Mouse (Mus musculus) MEL (cell line): Measurements from ENCODE around the gene Galns. TPM values are rescaled to one million over a fixed set of nuclear protein-coding genes. Genes with fewer than 3 reads are reported as not detected.

ENCODE experiments used
- DNase-seq: peaks from one replicate; pipeline ENCODE4 v3.0.0; 2011; ENCODE audit warnings: low read depth, low spot score
- H3K27ac ChIP-seq: 2 replicates; pipeline ENCODE4 v1.5.1; 2012; ENCODE audit warnings: low read depth, mild to moderate bottlenecking, control low read depth, low read length, moderate library complexity; ENCODE audit not compliant: control insufficient read depth
- H3K27me3 ChIP-seq, 2 experiments: fragments of 150-350 bp in 1 of 2; sonication (generic) in 1 of 2; 2 replicates each; pipeline ENCODE4 v1.6.1; 2012; ENCODE audit warnings: low read length in 2 of 2, mild to moderate bottlenecking in 2 of 2, improper control_type of control experiment in 1 of 2, moderate library complexity in 1 of 2; ENCODE audit not compliant: insufficient read depth in 2 of 2, control insufficient read depth in 1 of 2
- H3K36me3 ChIP-seq, 2 experiments: 2 replicates each; pipeline ENCODE4 v1.6.1; 2012 to 2014; ENCODE audit warnings: low read length in 2 of 2, improper control_type of control experiment in 1 of 2, inconsistent platforms in 1 of 2, mild to moderate bottlenecking in 1 of 2; ENCODE audit not compliant: insufficient read depth in 2 of 2, control insufficient read depth in 1 of 2
- H3K4me1 ChIP-seq, 2 experiments: fragments of 150-350 bp in 1 of 2; sonication (generic) in 1 of 2; 2 replicates each; pipeline ENCODE4 v1.6.1; 2012; ENCODE audit warnings: low read length in 2 of 2, improper control_type of control experiment in 1 of 2, mild to moderate bottlenecking in 1 of 2; ENCODE audit not compliant: insufficient read depth in 2 of 2, control insufficient read depth in 1 of 2
- H3K4me3 ChIP-seq, 2 experiments: fragments of 150-350 bp in 1 of 2; sonication (generic) in 1 of 2; 2 replicates each; pipeline ENCODE4 v1.5.1; 2012; ENCODE audit warnings: low read depth in 2 of 2, low read length in 2 of 2, mild to moderate bottlenecking in 2 of 2, moderate library complexity in 2 of 2, control low read depth in 1 of 2, improper control_type of control experiment in 1 of 2; ENCODE audit not compliant: control insufficient read depth in 1 of 2, insufficient read depth in 1 of 2
- H3K79me2 ChIP-seq: 2 replicates; pipeline ENCODE4 v1.6.1; 2012; ENCODE audit warnings: mild to moderate bottlenecking, low read length, moderate library complexity; ENCODE audit not compliant: control insufficient read depth, poor library complexity, insufficient read depth
- H3K9ac ChIP-seq: 2 replicates; pipeline ENCODE4 v1.6.1; 2012; ENCODE audit warnings: low read depth, mild to moderate bottlenecking, control low read depth, low read length, moderate library complexity; ENCODE audit not compliant: control insufficient read depth, poor library complexity, severe bottlenecking
- H3K9me3 ChIP-seq: fragments of 150-350 bp; sonication (generic); replicated peaks from 2 replicates; pipeline ENCODE4 v1.6.1; 2012; ENCODE audit warnings: mild to moderate bottlenecking, low read length, improper control_type of control experiment, moderate library complexity; ENCODE audit not compliant: insufficient read depth
- BHLHE40 ChIP-seq: IDR thresholded peaks from 2 replicates; pipeline ENCODE4 v1.6.1; 2012; ENCODE audit warnings: low read depth, mild to moderate bottlenecking, inconsistent platforms, low read length, improper control_type of control experiment, borderline replicate concordance
- CHD2 ChIP-seq: IDR thresholded peaks from 2 replicates; pipeline ENCODE4 v1.6.1; 2011; ENCODE audit warnings: low read length, improper control_type of control experiment
- CTCF ChIP-seq, 3 experiments: IDR thresholded peaks in 2 of 3; conservative IDR thresholded peaks in 1 of 3; 2 replicates each; pipeline ENCODE4 v1.5.1; 2011 to 2012; ENCODE audit warnings: low read length in 3 of 3, low read depth in 2 of 3, mild to moderate bottlenecking in 2 of 3, improper control_type of control experiment in 1 of 3, inconsistent platforms in 1 of 3, mixed read lengths in 1 of 3, moderate library complexity in 1 of 3; ENCODE audit not compliant: control insufficient read depth in 1 of 3, insufficient read depth in 1 of 3, poor library complexity in 1 of 3, severe bottlenecking in 1 of 3
- E2F4 ChIP-seq: IDR thresholded peaks from 2 replicates; pipeline ENCODE4 v1.6.1; 2011; ENCODE audit warnings: low read depth, low read length, improper control_type of control experiment, borderline replicate concordance
- EP300 ChIP-seq, 2 experiments: IDR thresholded peaks; 2 replicates each; pipeline ENCODE4 v1.6.1; 2011; ENCODE audit warnings: improper control_type of control experiment in 2 of 2, low read length in 2 of 2, low read depth in 1 of 2, mild to moderate bottlenecking in 1 of 2
- ETS1 ChIP-seq: IDR thresholded peaks from 2 replicates; pipeline ENCODE4 v1.6.1; 2012; ENCODE audit warnings: low read depth, mild to moderate bottlenecking, inconsistent platforms, low read length, improper control_type of control experiment, moderate library complexity
- GATA1 ChIP-seq: IDR thresholded peaks from 2 replicates; pipeline ENCODE4 v1.6.1; 2011; ENCODE audit warnings: low read depth, low read length, improper control_type of control experiment
- JUND ChIP-seq: IDR thresholded peaks from 2 replicates; pipeline ENCODE4 v1.6.1; 2011; ENCODE audit warnings: low read depth, mild to moderate bottlenecking, improper control_type of control experiment, low read length
- KAT2A ChIP-seq: conservative IDR thresholded peaks from 2 replicates; pipeline ENCODE4 v1.6.1; 2012; ENCODE audit warnings: low read depth, low read length, improper control_type of control experiment, inconsistent platforms
- MAX ChIP-seq: IDR thresholded peaks from 2 replicates; pipeline ENCODE4 v1.6.1; 2011; ENCODE audit warnings: low read length, improper control_type of control experiment
- MEF2A ChIP-seq: IDR thresholded peaks from 2 replicates; pipeline ENCODE4 v1.6.1; 2014; ENCODE audit warnings: low read depth, mild to moderate bottlenecking, inconsistent platforms, low read length, improper control_type of control experiment; ENCODE audit not compliant: poor library complexity, insufficient replicate concordance, severe bottlenecking; ENCODE audit errors: extremely low read depth
- MXI1 ChIP-seq: IDR thresholded peaks from 2 replicates; pipeline ENCODE4 v1.6.1; 2011; ENCODE audit warnings: mild to moderate bottlenecking, low read depth, low read length, improper control_type of control experiment
- MYB ChIP-seq: IDR thresholded peaks from 2 replicates; pipeline ENCODE4 v1.6.1; 2011; ENCODE audit warnings: mild to moderate bottlenecking, low read depth, low read length, improper control_type of control experiment
- MYC ChIP-seq: IDR thresholded peaks from 2 replicates; pipeline ENCODE4 v1.6.1; 2011; ENCODE audit warnings: low read depth, mild to moderate bottlenecking, low read length, improper control_type of control experiment, moderate library complexity
- NRF1 ChIP-seq: IDR thresholded peaks from 2 replicates; pipeline ENCODE4 v1.6.1; 2014; ENCODE audit warnings: low read depth, mild to moderate bottlenecking, inconsistent platforms, low read length, improper control_type of control experiment, moderate library complexity; ENCODE audit not compliant: poor library complexity, insufficient read depth, severe bottlenecking
- POLR2A ChIP-seq, 2 experiments: IDR thresholded peaks; 2 replicates each; pipeline ENCODE4 v1.6.1; 2011 to 2012; ENCODE audit warnings: low read length in 2 of 2, mild to moderate bottlenecking in 2 of 2, control low read depth in 1 of 2, improper control_type of control experiment in 1 of 2, low read depth in 1 of 2, moderate library complexity in 1 of 2; ENCODE audit not compliant: control insufficient read depth in 1 of 2, insufficient read depth in 1 of 2, poor library complexity in 1 of 2
- POLR2AphosphoS2 ChIP-seq: IDR thresholded peaks from 2 replicates; pipeline ENCODE4 v1.6.1; 2011; ENCODE audit warnings: low read length, improper control_type of control experiment
- POLR2AphosphoS5 ChIP-seq: IDR thresholded peaks from 2 replicates; pipeline ENCODE4 v1.6.1; 2012; ENCODE audit warnings: low read depth, borderline replicate concordance, mild to moderate bottlenecking, inconsistent platforms, low read length, moderate library complexity, mixed read lengths
- RCOR1 ChIP-seq: IDR thresholded peaks from 2 replicates; pipeline ENCODE4 v1.6.1; 2012; ENCODE audit warnings: low read depth, mild to moderate bottlenecking, inconsistent platforms, low read length, improper control_type of control experiment
- SIN3A ChIP-seq: IDR thresholded peaks from 2 replicates; pipeline ENCODE4 v1.6.1; 2012; ENCODE audit warnings: low read length, improper control_type of control experiment, inconsistent platforms
- TAL1 ChIP-seq: IDR thresholded peaks from 2 replicates; pipeline ENCODE4 v1.6.1; 2012; ENCODE audit warnings: mild to moderate bottlenecking, inconsistent platforms, low read length, moderate library complexity, mixed read lengths
- TBP ChIP-seq: IDR thresholded peaks from 2 replicates; pipeline ENCODE4 v1.8.0; 2011; ENCODE audit warnings: low read depth, low read length, improper control_type of control experiment
- TCF12 ChIP-seq: IDR thresholded peaks from 2 replicates; pipeline ENCODE4 v1.6.1; 2014; ENCODE audit warnings: low read depth, mild to moderate bottlenecking, inconsistent platforms, low read length, improper control_type of control experiment, moderate library complexity
- UBTF ChIP-seq: IDR thresholded peaks from 2 replicates; pipeline ENCODE4 v1.6.1; 2012; ENCODE audit warnings: low read depth, mild to moderate bottlenecking, inconsistent platforms, low read length, improper control_type of control experiment, moderate library complexity, borderline replicate concordance; ENCODE audit not compliant: insufficient read depth
- USF1 ChIP-seq: IDR thresholded peaks from 2 replicates; pipeline ENCODE4 v1.6.1; 2014; ENCODE audit warnings: low read depth, mild to moderate bottlenecking, inconsistent platforms, low read length, improper control_type of control experiment, moderate library complexity
- USF2 ChIP-seq, 2 experiments: IDR thresholded peaks; 2 replicates each; pipeline ENCODE4 v1.6.1; 2011 to 2012; ENCODE audit warnings: improper control_type of control experiment in 2 of 2, low read length in 2 of 2, borderline replicate concordance in 1 of 2, inconsistent platforms in 1 of 2, low read depth in 1 of 2, mild to moderate bottlenecking in 1 of 2; ENCODE audit not compliant: insufficient read depth in 1 of 2
- ZMIZ1 ChIP-seq: IDR thresholded peaks from 2 replicates; pipeline ENCODE4 v1.6.1; 2012; ENCODE audit warnings: low read depth, mild to moderate bottlenecking, inconsistent platforms, low read length, improper control_type of control experiment, moderate library complexity
- ZNF384 ChIP-seq: IDR thresholded peaks from 2 replicates; pipeline ENCODE4 v1.6.1; 2012; ENCODE audit warnings: low read depth, mild to moderate bottlenecking, inconsistent platforms, low read length, improper control_type of control experiment
- polyA plus RNA-seq, 2 experiments: library from polyadenylated mRNA; stranded (reverse) in 1 of 2; unstranded in 1 of 2; fragments of >175 nt in 1 of 2; fragments of >200 nt in 1 of 2; gene quantifications; 2 replicates each; pipeline versions ENCODE4 v1.2.1 to v1.2.4; 2012; ENCODE audit warnings: low replicate concordance in 2 of 2, low read depth in 1 of 2; ENCODE audit not compliant: insufficient read length in 2 of 2, insufficient read depth in 1 of 2, missing spikeins in 1 of 2
- total RNA-seq: library from RNA; depleted of rRNA; stranded (reverse); fragments of 300-350 nt; gene quantifications from 2 replicates; pipeline ENCODE4 v1.2.3, GENCODE M21; 2012

Galns gene
- total and polyA plus RNA-seq, 3 experiments: 1.7 to 3.0 TPM; not detected in 1

GRCm38 (mm10) chr8:122538310-122539076 lies 72.8 kb downstream of the Galns start:
- H3K27me3 ChIP-seq: no peaks in the 10 kb centered on the region
- H3K9me3 ChIP-seq: no peaks in the 10 kb centered on the region
- peaks cover 4 to 25% of the 10 kb centered on the region in 2 experiments; a peak in 3 of 4 replicates for H3K36me3 ChIP-seq
- peaks cover 54% of the 10 kb centered on the region for H3K79me2 ChIP-seq
- peak overlapping the region; percentile 81 for H3K27ac ChIP-seq
- H3K4me3 ChIP-seq: no peak overlapping the region
- H3K9ac ChIP-seq: no peak overlapping the region
- TF ChIP-seq MXI1 (no peak), MAX (0 out of 2 replicates have a peak, but pooled peaks have one; percentile 31), BHLHE40 (no peak), ETS1 (no peak), POLR2A (IDR thresholded peaks at IDR 0.05; ENCODE audit: control insufficient read depth in 1 of 2, insufficient read depth in 1 of 2, low read depth in 1 of 2, low read length in 2 of 2, poor library complexity in 1 of 2) (peak in 1 of 2 experiments; percentile 23; a peak in 1 of 4 replicates), MEF2A (no peak)
- DNase-seq: no peak
- peaks cover 13 to 28% of the 10 kb centered on the region in 2 experiments for H3K4me1 ChIP-seq

- Histone ChIP-seq H3K4me3 (no peak overlapping the region), H3K79me2 (peaks cover 53% of the 10 kb centered on the region), H3K9ac (no peak overlapping the region), H3K27me3 (no peaks in the 10 kb centered on the region), H3K9me3 (no peaks in the 10 kb centered on the region), H3K4me1 (peaks cover 13 to 28% of the 10 kb centered on the region in 2 experiments), H3K36me3 (peaks cover 4 to 25% of the 10 kb centered on the region in 2 experiments; a peak in 3 of 4 replicates), H3K27ac (peak overlapping the region; percentile 81)
- DNase-seq: peak; percentile 82
- TF ChIP-seq GATA1: peak; percentile 89
- TF ChIP-seq MXI1: peak; percentile 32; the same call in 1 of the 2 replicates
- TF ChIP-seq JUND: no peak
- TF ChIP-seq UBTF: no peak
- TF ChIP-seq EP300 (IDR thresholded peaks at IDR 0.05; ENCODE audit: low read depth in 1 of 2, low read length in 2 of 2): peak; percentile 91 to 97
- TF ChIP-seq MYC: no peak
- TF ChIP-seq KAT2A: no peak
- TF ChIP-seq CHD2: no peak
- peak; percentile 71; the same call in 1 of the 2 replicates for TF ChIP-seq RCOR1
- no peak for TF ChIP-seq CTCF (IDR thresholded peaks at IDR 0.05 in 2 of 3, conservative IDR thresholded peaks at IDR 0.05 in 1 of 3; ENCODE audit: control insufficient read depth in 1 of 3, insufficient read depth in 1 of 3, low read depth in 2 of 3, low read length in 3 of 3, poor library complexity in 1 of 3, severe bottlenecking in 1 of 3)
- peak; percentile 77 for TF ChIP-seq SIN3A
- TF ChIP-seq MYB: peak; percentile 91
- peak; percentile 89 for TF ChIP-seq TAL1
- peak; percentile 56; the same call in 1 of the 2 replicates for TF ChIP-seq MEF2A
- TF ChIP-seq USF1: no peak
- no peak for TF ChIP-seq ZNF384
- TF ChIP-seq POLR2AphosphoS5: no peak
- no peak for TF ChIP-seq TBP
- no peak for TF ChIP-seq USF2 (IDR thresholded peaks at IDR 0.05; ENCODE audit: borderline replicate concordance in 1 of 2, insufficient read depth in 1 of 2, low read depth in 1 of 2, low read length in 2 of 2)
- no peak for TF ChIP-seq NRF1
- TF ChIP-seq POLR2A (IDR thresholded peaks at IDR 0.05; ENCODE audit: control insufficient read depth in 1 of 2, insufficient read depth in 1 of 2, low read depth in 1 of 2, low read length in 2 of 2, poor library complexity in 1 of 2): no peak; a peak in 1 of 4 replicates
- no peak for TF ChIP-seq ZMIZ1
- no peak for TF ChIP-seq E2F4
- no peak for TF ChIP-seq MAX
- TF ChIP-seq POLR2AphosphoS2: no peak; the same call in 1 of the 2 replicates
- TF ChIP-seq TCF12: peak; percentile 96
These were observed 73.5 kb downstream of the Galns start for GRCm38 (mm10) chr8:122537812-122538211.
